In the genomic region with DNA sequence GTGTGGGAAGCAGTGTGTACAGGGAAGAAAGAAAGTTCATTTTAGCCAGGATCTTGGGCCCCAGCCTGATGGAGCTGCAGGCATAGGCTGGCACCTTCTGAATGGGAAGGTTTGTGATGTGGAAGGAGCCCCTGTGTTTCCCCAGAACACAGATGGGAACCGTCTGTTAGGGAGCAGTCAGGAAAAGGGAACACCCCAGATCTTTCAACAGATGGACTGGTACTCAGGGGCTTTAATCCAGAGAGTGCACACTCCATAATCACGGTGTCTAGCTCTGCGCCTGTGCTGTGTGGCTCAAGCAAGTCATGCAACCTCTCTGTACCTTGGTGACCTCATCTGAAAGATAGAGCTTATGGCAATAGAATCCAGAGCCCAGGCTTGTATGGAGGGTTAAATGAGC, we compare ENCODE assay signal across 12 mouse cellular contexts.
"Had no signal": no experiment of that assay in that cellular context is flagged by ENCODE, and none has a peak within 500 bp of the region (broad histone marks: within the 10 kb centered on the region; RNA-seq: fewer than 3 reads in every experiment).

No protein-coding gene starts in this region.

- H3K9ac ChIP-seq: liver, embryonic 13.5 days had no signal

- H3K27ac ChIP-seq: kidney, postnatal 0 days; left cerebral cortex, adult 2 months; liver, embryonic 13.5 days had no signal

- DNase-seq: kidney, postnatal 25 days; layer of hippocampus, postnatal 36 days; liver, embryonic 13.5 days; lung, adult 2 months; lung, postnatal 14 days; lung, postnatal 4 days; midbrain, embryonic 14.5 days; thymus, adult 18-20 months; thymus, postnatal 4 days had no signal

- H3K4me1 ChIP-seq: liver, embryonic 13.5 days had no signal

- H3K4me2 ChIP-seq: liver, embryonic 13.5 days; midbrain, embryonic 11.5 days had no signal

- H3K36me3 ChIP-seq: liver, embryonic 13.5 days had no signal

- H3K4me3 ChIP-seq: left cerebral cortex, adult 2 months; liver, embryonic 13.5 days had no signal

- H3K9me3 ChIP-seq: liver, embryonic 13.5 days had no signal
